Mouse (Mus musculus): ENCODE results near the gene Hoxb1. TPM values are rescaled to one million over a fixed set of nuclear protein-coding genes. Genes with fewer than 3 reads are reported as not detected.

Hoxb1 gene
- total RNA-seq, 2 experiments from 2014 or later: not detected

GRCm38 (mm10) chr11:96348988-96349387 is 16.6 kb upstream of the Hoxb1 start:
- intact Hi-C loops (cut with DNase I): no loop called here
- DNase-seq: no peak

- intact Hi-C loops (cut with DNase I): no loop called here
Observed at GRCm38 (mm10) chr11:96349491-96350340, 15.8 kb upstream of the Hoxb1 start.

GRCm38 (mm10) chr11:96350341-96350624 is 15.3 kb upstream of the Hoxb1 start, which contains the start of gene Hoxb2:
Gene Hoxb2 (plus strand): TSS chr11:96350525.
- intact Hi-C loops (cut with DNase I): no loop called here
- no peak for DNase-seq

More at GRCm38 (mm10) chr11:96349491-96350340, 15.8 kb upstream of the Hoxb1 start:
- no peak for DNase-seq

- no peak for DNase-seq
- intact Hi-C loops (cut with DNase I): no loop called here
Observed at GRCm38 (mm10) chr11:96350791-96351190, 14.8 kb upstream of the Hoxb1 start.

GRCm38 (mm10) chr11:96351312-96351711 is 14.2 kb upstream of the Hoxb1 start:
- DNase-seq: no peak
- intact Hi-C loops (cut with DNase I): no loop called here

- no peak for DNase-seq
- intact Hi-C loops (cut with DNase I): no loop called here
Observed at GRCm38 (mm10) chr11:96351831-96352230, 13.7 kb upstream of the Hoxb1 start.

GRCm38 (mm10) chr11:96352691-96353521 is 12.6 kb upstream of the Hoxb1 start:
- intact Hi-C loops (cut with DNase I): no loop called here
- peak in 1 of 2 experiments; percentile 29 for DNase-seq

- DNase-seq: no peak
- intact Hi-C loops (cut with DNase I): no loop called here
Observed at GRCm38 (mm10) chr11:96353522-96353841, 12.1 kb upstream of the Hoxb1 start.

- intact Hi-C loops (cut with DNase I): no loop called here
- no peak for DNase-seq
Observed at GRCm38 (mm10) chr11:96353939-96354338, 11.6 kb upstream of the Hoxb1 start.

GRCm38 (mm10) chr11:96354376-96354775 is 11.2 kb upstream of the Hoxb1 start:
- no peak for DNase-seq
- intact Hi-C loops (cut with DNase I): no loop called here

GRCm38 (mm10) chr11:96354801-96355311 is 10.7 kb upstream of the Hoxb1 start:
- no peak for DNase-seq
- intact Hi-C loops (cut with DNase I): no loop called here

GRCm38 (mm10) chr11:96363807-96364206 is 1.7 kb upstream of the Hoxb1 start:
- no peak for DNase-seq
- intact Hi-C loops (cut with DNase I): no loop called here

- intact Hi-C loops (cut with DNase I): no loop called here
- DNase-seq: no peak
Observed at GRCm38 (mm10) chr11:96366092-96367041, 815 bp downstream of the Hoxb1 start.

- intact Hi-C loops (cut with DNase I): no loop called here
- DNase-seq: no peak
Observed at GRCm38 (mm10) chr11:96367141-96367540, 1.6 kb downstream of the Hoxb1 start.

- intact Hi-C loops (cut with DNase I): no loop called here
- DNase-seq: no peak
Observed at GRCm38 (mm10) chr11:96368686-96369085, 3.1 kb downstream of the Hoxb1 start.

- no peak for DNase-seq
- intact Hi-C loops (cut with DNase I): no loop called here
Observed at GRCm38 (mm10) chr11:96369140-96369539, 3.6 kb downstream of the Hoxb1 start.

- no peak for DNase-seq
- intact Hi-C loops (cut with DNase I): no loop called here
Observed at GRCm38 (mm10) chr11:96371726-96372125, 6.2 kb downstream of the Hoxb1 start.

- DNase-seq: no peak
- intact Hi-C loops (cut with DNase I): no loop called here
Observed at GRCm38 (mm10) chr11:96372519-96372918, 7.0 kb downstream of the Hoxb1 start.

- no peak for DNase-seq
- intact Hi-C loops (cut with DNase I): no loop called here
Observed at GRCm38 (mm10) chr11:96374810-96375209, 9.3 kb downstream of the Hoxb1 start.

GRCm38 (mm10) chr11:96383381-96383780 is 17.8 kb downstream of the Hoxb1 start:
- intact Hi-C loops (cut with DNase I): no loop called here
- no peak for DNase-seq

Measured in gastrocnemius, postnatal 36 days (tissue).